Mouse (Mus musculus): ENCODE results near the gene Alox12e.

The Alox12e gene

GRCm38 (mm10) chr11:70285686-70286085 lies 36.7 kb downstream of the Alox12e start:
- DNase-seq (ENCODE audit: low spot score in 2 of 2): peak; percentile 53 to 60

- DNase-seq (ENCODE audit: low spot score in 2 of 2): no peak
Measured at GRCm38 (mm10) chr11:70284757-70285156, 37.7 kb downstream of the Alox12e start.

- DNase-seq (ENCODE audit: low spot score in 2 of 2): no peak
Measured at GRCm38 (mm10) chr11:70283666-70284065, 38.8 kb downstream of the Alox12e start.

GRCm38 (mm10) chr11:70280441-70280840 lies 42.0 kb downstream of the Alox12e start:
- peak in 1 of 2 experiments; percentile 27 for DNase-seq (ENCODE audit: low spot score in 2 of 2)

- no peak for DNase-seq (ENCODE audit: low spot score in 2 of 2)
Measured at GRCm38 (mm10) chr11:70278961-70279360, 43.5 kb downstream of the Alox12e start.

GRCm38 (mm10) chr11:70271641-70272040 lies 50.8 kb downstream of the Alox12e start:
- DNase-seq (ENCODE audit: low spot score in 2 of 2): no peak

GRCm38 (mm10) chr11:70266405-70266804 lies 56.0 kb downstream of the Alox12e start:
- no peak for DNase-seq (ENCODE audit: low spot score in 2 of 2)

GRCm38 (mm10) chr11:70265819-70266218 lies 56.6 kb downstream of the Alox12e start:
- no peak for DNase-seq (ENCODE audit: low spot score in 2 of 2)

Measured in thymus, postnatal 10 days (tissue).